Mouse (Mus musculus): ENCODE data around the gene Arhgef12.
"Not testable (repeated sequence)": the region's sequence is repeated elsewhere in the genome, so short reads cannot be mapped to it uniquely, and the experiment has no call there.

The Arhgef12 gene

GRCm38 (mm10) chr9:43107187-43107517 is at the start of gene Arhgef12:
Arhgef12 (minus strand) TSS chr9:43107239.
- peak; percentile 94 for DNase-seq (ENCODE audit: low read depth, low spot score)

- no peak for DNase-seq (ENCODE audit: low read depth, low spot score)
These were observed 48.9 kb upstream of the Arhgef12 start for GRCm38 (mm10) chr9:43155960-43156359.

GRCm38 (mm10) chr9:43151779-43152178 is 44.7 kb upstream of the Arhgef12 start:
- DNase-seq (ENCODE audit: low read depth, low spot score) = no peak

- DNase-seq (ENCODE audit: low read depth, low spot score) = no peak
These were observed 43.9 kb upstream of the Arhgef12 start for GRCm38 (mm10) chr9:43150957-43151356.

GRCm38 (mm10) chr9:43150075-43150474 is 43.0 kb upstream of the Arhgef12 start:
- DNase-seq (ENCODE audit: low read depth, low spot score) = peak; percentile 86

- peak; percentile 82 for DNase-seq (ENCODE audit: low read depth, low spot score)
These were observed 42.5 kb upstream of the Arhgef12 start for GRCm38 (mm10) chr9:43149498-43149897.

GRCm38 (mm10) chr9:43145196-43145595 is 38.2 kb upstream of the Arhgef12 start:
- no peak for DNase-seq (ENCODE audit: low read depth, low spot score)

GRCm38 (mm10) chr9:43144206-43144810 is 37.3 kb upstream of the Arhgef12 start:
- peak; percentile 61 for DNase-seq (ENCODE audit: low read depth, low spot score)

- peak; percentile 80 for DNase-seq (ENCODE audit: low read depth, low spot score)
These were observed 34.8 kb upstream of the Arhgef12 start for GRCm38 (mm10) chr9:43141839-43142238.

- peak; percentile 91 for DNase-seq (ENCODE audit: low read depth, low spot score)
These were observed 26.5 kb upstream of the Arhgef12 start for GRCm38 (mm10) chr9:43133525-43133924.

- DNase-seq (ENCODE audit: low read depth, low spot score) = no peak
These were observed 25.3 kb upstream of the Arhgef12 start for GRCm38 (mm10) chr9:43132380-43132779.

- DNase-seq (ENCODE audit: low read depth, low spot score) = no peak
These were observed 24.9 kb upstream of the Arhgef12 start for GRCm38 (mm10) chr9:43131940-43132339.

GRCm38 (mm10) chr9:43130684-43131083 is 23.6 kb upstream of the Arhgef12 start:
- no peak for DNase-seq (ENCODE audit: low read depth, low spot score)

GRCm38 (mm10) chr9:43127101-43127787 is 20.2 kb upstream of the Arhgef12 start:
- peak; percentile 69 for DNase-seq (ENCODE audit: low read depth, low spot score)

- no peak for DNase-seq (ENCODE audit: low read depth, low spot score)
These were observed 15.3 kb upstream of the Arhgef12 start for GRCm38 (mm10) chr9:43122379-43122778.

GRCm38 (mm10) chr9:43121948-43122347 is 14.9 kb upstream of the Arhgef12 start:
- not testable (repeated sequence) for DNase-seq (ENCODE audit: low read depth, low spot score)

- no peak for DNase-seq (ENCODE audit: low read depth, low spot score)
These were observed 9.9 kb upstream of the Arhgef12 start for GRCm38 (mm10) chr9:43116997-43117336.

GRCm38 (mm10) chr9:43116134-43116996 is 9.3 kb upstream of the Arhgef12 start, which contains the start of gene Tmem136:
Tmem136 (minus strand) TSS chr9:43116570.
- DNase-seq (ENCODE audit: low read depth, low spot score) = peak; percentile 83

GRCm38 (mm10) chr9:43115431-43116133 is 8.5 kb upstream of the Arhgef12 start:
- peak; percentile 43 for DNase-seq (ENCODE audit: low read depth, low spot score)

GRCm38 (mm10) chr9:43114833-43115232 is 7.8 kb upstream of the Arhgef12 start:
- no peak for DNase-seq (ENCODE audit: low read depth, low spot score)

- no peak for DNase-seq (ENCODE audit: low read depth, low spot score)
These were observed 3.4 kb upstream of the Arhgef12 start for GRCm38 (mm10) chr9:43110286-43110980.

Data from brain, adult 2 months (tissue).